Mouse (Mus musculus): ENCODE results near the gene Trim16. TPM values are rescaled to one million over a fixed set of nuclear protein-coding genes. Genes with fewer than 3 reads are reported as not detected.
A peak's percentile ranks its signal among the peaks of the same experiment; 100 is the strongest.

Trim16 gene
- polyA plus RNA-seq (2014; fragmentation: Nextera tagmentation; extraction: Ambion mirVana): 4.0 and 5.4 TPM in 2 replicates

GRCm38 (mm10) chr11:62820059-62820541 is at the start of gene Trim16:
TSS of gene Trim16 (plus strand) at chr11:62820231.
- H3K4me2 ChIP-seq (ENCODE audit: low read length): peak within 1 kb of the TSS; percentile 67
- H3K4me1 ChIP-seq (ENCODE audit: control insufficient read depth in 2 of 2, insufficient read depth in 2 of 2, low read length in 2 of 2): peaks cover 11 to 19% of the 10 kb centered on the region in 2 experiments; a peak in 3 of 4 replicates
- no peaks in the 10 kb centered on the region for H3K36me3 ChIP-seq (ENCODE audit: control insufficient read depth, insufficient read depth, low read length)
- H3K27me3 ChIP-seq (ENCODE audit: control insufficient read depth, insufficient read depth, low read length): no peaks in the 10 kb centered on the region
- H3K4me3 ChIP-seq (ENCODE audit: control insufficient read depth in 1 of 2, insufficient read depth in 1 of 2, low read depth in 1 of 2, low read length in 2 of 2): peak within 1 kb of the TSS; percentile 43 to 44
- peak within 1 kb of the TSS; percentile 60 for H3K9ac ChIP-seq (ENCODE audit: low read length)
- WGBS: 7% methylated on average over 15 of the region's 15 CpGs
- ATAC-seq (ENCODE audit: insufficient number of reproducible peaks, insufficient read depth, low FRiP score, low read depth): peak; percentile 72
- H3K27ac ChIP-seq (replicated peaks in 1 of 2; ENCODE audit: control insufficient read depth in 1 of 2, insufficient read depth in 1 of 2, low read depth in 2 of 2, low read length in 2 of 2): peak within 1 kb of the TSS; percentile 19 to 69
- H3K9me3 ChIP-seq (ENCODE audit: control insufficient read depth, low read length): no peaks in the 10 kb centered on the region

GRCm38 (mm10) chr11:62776510-62776909 is 43.5 kb upstream of the Trim16 start:
- no peaks in the 10 kb centered on the region for H3K4me1 ChIP-seq (ENCODE audit: control insufficient read depth in 2 of 2, insufficient read depth in 2 of 2, low read length in 2 of 2)
- no peak for ATAC-seq (ENCODE audit: insufficient number of reproducible peaks, insufficient read depth, low FRiP score, low read depth)
- peaks cover 24% of the 10 kb centered on the region for H3K36me3 ChIP-seq (ENCODE audit: control insufficient read depth, insufficient read depth, low read length)
- no peak overlapping the region for H3K9ac ChIP-seq (ENCODE audit: low read length)
- H3K4me2 ChIP-seq (ENCODE audit: low read length): no peak overlapping the region
- no peak overlapping the region for H3K4me3 ChIP-seq (ENCODE audit: control insufficient read depth in 1 of 2, insufficient read depth in 1 of 2, low read depth in 1 of 2, low read length in 2 of 2)
- no peak overlapping the region for H3K27ac ChIP-seq (replicated peaks in 1 of 2; ENCODE audit: control insufficient read depth in 1 of 2, insufficient read depth in 1 of 2, low read depth in 2 of 2, low read length in 2 of 2)
- peaks cover 46% of the 10 kb centered on the region for H3K9me3 ChIP-seq (ENCODE audit: control insufficient read depth, low read length)
- no peaks in the 10 kb centered on the region for H3K27me3 ChIP-seq (ENCODE audit: control insufficient read depth, insufficient read depth, low read length)
- 88% methylated on average over 7 of the region's 7 CpGs for WGBS

- H3K27me3 ChIP-seq (ENCODE audit: control insufficient read depth, insufficient read depth, low read length): no peaks in the 10 kb centered on the region
- peak within 1 kb of the TSS; percentile 70 to 73 for H3K4me3 ChIP-seq (ENCODE audit: control insufficient read depth in 1 of 2, insufficient read depth in 1 of 2, low read depth in 1 of 2, low read length in 2 of 2)
- peak within 1 kb of the TSS; percentile 95 for H3K4me2 ChIP-seq (ENCODE audit: low read length)
- no peaks in the 10 kb centered on the region for H3K9me3 ChIP-seq (ENCODE audit: control insufficient read depth, low read length)
- 6% methylated on average over 34 of the region's 34 CpGs for whole genome bisulfite sequencing
- peak; percentile 83 for ATAC-seq (ENCODE audit: insufficient number of reproducible peaks, insufficient read depth, low FRiP score, low read depth)
- H3K27ac ChIP-seq (replicated peaks in 1 of 2; ENCODE audit: control insufficient read depth in 1 of 2, insufficient read depth in 1 of 2, low read depth in 2 of 2, low read length in 2 of 2): 0 out of 4 replicates have a peak within 1 kb of the TSS, but pooled peaks of 1 of the 2 experiments have one; percentile 17
- H3K9ac ChIP-seq (ENCODE audit: low read length): peak within 1 kb of the TSS; percentile 78
- peaks cover 4 to 6% of the 10 kb centered on the region in 2 experiments; a peak in 2 of 4 replicates for H3K4me1 ChIP-seq (ENCODE audit: control insufficient read depth in 2 of 2, insufficient read depth in 2 of 2, low read length in 2 of 2)
- peaks cover 17% of the 10 kb centered on the region for H3K36me3 ChIP-seq (ENCODE audit: control insufficient read depth, insufficient read depth, low read length)
Measured at GRCm38 (mm10) chr11:62788935-62789616, 31.0 kb upstream of the Trim16 start, which contains the start of gene Zfp286. TSS of gene Zfp286 (minus strand) at chr11:62789462.

GRCm38 (mm10) chr11:62789617-62789936 is 30.5 kb upstream of the Trim16 start:
- peak overlapping the region; percentile 70 to 73 for H3K4me3 ChIP-seq (ENCODE audit: control insufficient read depth in 1 of 2, insufficient read depth in 1 of 2, low read depth in 1 of 2, low read length in 2 of 2)
- WGBS: 60% methylated on average over 3 of the region's 3 CpGs
- H3K9me3 ChIP-seq (ENCODE audit: control insufficient read depth, low read length): no peaks in the 10 kb centered on the region
- H3K4me2 ChIP-seq (ENCODE audit: low read length): peak overlapping the region; percentile 95
- H3K36me3 ChIP-seq (ENCODE audit: control insufficient read depth, insufficient read depth, low read length): peaks cover 12% of the 10 kb centered on the region; the same call in 1 of the 2 replicates
- 0 out of 4 replicates have a peak overlapping the region, but pooled peaks of 1 of the 2 experiments have one; percentile 17 for H3K27ac ChIP-seq (replicated peaks in 1 of 2; ENCODE audit: control insufficient read depth in 1 of 2, insufficient read depth in 1 of 2, low read depth in 2 of 2, low read length in 2 of 2)
- peak overlapping the region; percentile 78 for H3K9ac ChIP-seq (ENCODE audit: low read length)
- peaks cover 4 to 6% of the 10 kb centered on the region in 2 experiments; a peak in 2 of 4 replicates for H3K4me1 ChIP-seq (ENCODE audit: control insufficient read depth in 2 of 2, insufficient read depth in 2 of 2, low read length in 2 of 2)
- H3K27me3 ChIP-seq (ENCODE audit: control insufficient read depth, insufficient read depth, low read length): no peaks in the 10 kb centered on the region
- ATAC-seq (ENCODE audit: insufficient number of reproducible peaks, insufficient read depth, low FRiP score, low read depth): no peak

- Histone ChIP-seq H3K27me3 (ENCODE audit: control insufficient read depth, insufficient read depth, low read length) (no peaks in the 10 kb centered on the region), H3K27ac (replicated peaks in 1 of 2; ENCODE audit: control insufficient read depth in 1 of 2, insufficient read depth in 1 of 2, low read depth in 2 of 2, low read length in 2 of 2) (no peak overlapping the region), H3K9ac (ENCODE audit: low read length) (no peak overlapping the region), H3K9me3 (ENCODE audit: control insufficient read depth, low read length) (peaks cover 4% of the 10 kb centered on the region; the same call in 1 of the 2 replicates), H3K4me1 (ENCODE audit: control insufficient read depth in 2 of 2, insufficient read depth in 2 of 2, low read length in 2 of 2) (no peaks in the 10 kb centered on the region), H3K4me3 (ENCODE audit: control insufficient read depth in 1 of 2, insufficient read depth in 1 of 2, low read depth in 1 of 2, low read length in 2 of 2) (no peak overlapping the region), H3K4me2 (ENCODE audit: low read length) (no peak overlapping the region), H3K36me3 (ENCODE audit: control insufficient read depth, insufficient read depth, low read length) (no peaks in the 10 kb centered on the region)
- 42% methylated on average over 13 of the region's 13 CpGs for WGBS
- no peak for ATAC-seq (ENCODE audit: insufficient number of reproducible peaks, insufficient read depth, low FRiP score, low read depth)
Measured at GRCm38 (mm10) chr11:62804119-62804518, 15.9 kb upstream of the Trim16 start.

GRCm38 (mm10) chr11:62807965-62808364 is 12.1 kb upstream of the Trim16 start:
- Histone ChIP-seq H3K4me2 (ENCODE audit: low read length) (no peak overlapping the region), H3K27ac (replicated peaks in 1 of 2; ENCODE audit: control insufficient read depth in 1 of 2, insufficient read depth in 1 of 2, low read depth in 2 of 2, low read length in 2 of 2) (no peak overlapping the region), H3K4me3 (ENCODE audit: control insufficient read depth in 1 of 2, insufficient read depth in 1 of 2, low read depth in 1 of 2, low read length in 2 of 2) (no peak overlapping the region), H3K4me1 (ENCODE audit: control insufficient read depth in 2 of 2, insufficient read depth in 2 of 2, low read length in 2 of 2) (peaks cover 0 to under 1% of the 10 kb centered on the region in 2 experiments; a peak in 2 of 4 replicates), H3K9me3 (ENCODE audit: control insufficient read depth, low read length) (peaks cover 4% of the 10 kb centered on the region; the same call in 1 of the 2 replicates), H3K27me3 (ENCODE audit: control insufficient read depth, insufficient read depth, low read length) (no peaks in the 10 kb centered on the region), H3K9ac (ENCODE audit: low read length) (no peak overlapping the region), H3K36me3 (ENCODE audit: control insufficient read depth, insufficient read depth, low read length) (no peaks in the 10 kb centered on the region)
- no peak for ATAC-seq (ENCODE audit: insufficient number of reproducible peaks, insufficient read depth, low FRiP score, low read depth)
- WGBS: 68% methylated on average over 2 of the region's 2 CpGs

GRCm38 (mm10) chr11:62809201-62809600 is 10.8 kb upstream of the Trim16 start:
- H3K9me3 ChIP-seq (ENCODE audit: control insufficient read depth, low read length): peaks cover 4% of the 10 kb centered on the region; the same call in 1 of the 2 replicates

More at GRCm38 (mm10) chr11:62809201-62809600, 10.8 kb upstream of the Trim16 start:
- Histone ChIP-seq H3K4me2 (ENCODE audit: low read length) (no peak overlapping the region), H3K4me1 (ENCODE audit: control insufficient read depth in 2 of 2, insufficient read depth in 2 of 2, low read length in 2 of 2) (peaks cover 3 to 13% of the 10 kb centered on the region in 2 experiments), H3K27ac (replicated peaks in 1 of 2; ENCODE audit: control insufficient read depth in 1 of 2, insufficient read depth in 1 of 2, low read depth in 2 of 2, low read length in 2 of 2) (no peak overlapping the region), H3K9ac (ENCODE audit: low read length) (no peak overlapping the region), H3K36me3 (ENCODE audit: control insufficient read depth, insufficient read depth, low read length) (no peaks in the 10 kb centered on the region), H3K27me3 (ENCODE audit: control insufficient read depth, insufficient read depth, low read length) (no peaks in the 10 kb centered on the region), H3K4me3 (ENCODE audit: control insufficient read depth in 1 of 2, insufficient read depth in 1 of 2, low read depth in 1 of 2, low read length in 2 of 2) (no peak overlapping the region)
- ATAC-seq (ENCODE audit: insufficient number of reproducible peaks, insufficient read depth, low FRiP score, low read depth): no peak
- 65% methylated on average over 4 of the region's 4 CpGs for WGBS
